Mouse (Mus musculus): ENCODE results near the gene Henmt1. TPM values are rescaled to one million over a fixed set of nuclear protein-coding genes. Genes with fewer than 3 reads are reported as not detected.
A peak's percentile ranks its signal among the peaks of the same experiment; 100 is the strongest.

The Henmt1 gene
- total and polyA plus RNA-seq, 3 experiments: 0.08 TPM; not detected in 2

GRCm38 (mm10) chr3:108997284-108997683, 57.6 kb downstream of the Henmt1 start:
- Histone ChIP-seq H3K9ac (ENCODE audit: control insufficient read depth, low read depth, low read length, poor library complexity, severe bottlenecking) (peak overlapping the region; percentile 63), H3K36me3 (ENCODE audit: control insufficient read depth in 1 of 2, insufficient read depth in 2 of 2, low read length in 2 of 2) (peaks cover 0 to 40% of the 10 kb centered on the region in 2 experiments; a peak in 2 of 4 replicates), H3K4me3 (ENCODE audit: control insufficient read depth in 1 of 2, insufficient read depth in 1 of 2, low read depth in 2 of 2, low read length in 2 of 2) (peak overlapping the region; percentile 30 to 53), H3K27me3 (ENCODE audit: control insufficient read depth in 1 of 2, insufficient read depth in 2 of 2, low read length in 2 of 2) (no peaks in the 10 kb centered on the region), H3K4me1 (ENCODE audit: control insufficient read depth in 1 of 2, insufficient read depth in 2 of 2, low read length in 2 of 2) (peaks cover 22 to 25% of the 10 kb centered on the region in 2 experiments), H3K9me3 (replicated peaks; ENCODE audit: insufficient read depth, low read length) (no peaks in the 10 kb centered on the region), H3K79me2 (ENCODE audit: control insufficient read depth, insufficient read depth, low read length, poor library complexity) (no peaks in the 10 kb centered on the region), H3K27ac (ENCODE audit: control insufficient read depth, low read depth, low read length) (peak overlapping the region; percentile 89)
- DNase-seq (ENCODE audit: low read depth, low spot score): peak; percentile 88
- TF ChIP-seq ZKSCAN1 (IDR thresholded peaks at IDR 0.05; ENCODE audit: low read depth, low read length) (no peak), SIN3A (IDR thresholded peaks at IDR 0.05; ENCODE audit: low read length) (peak; percentile 93), EP300 (IDR thresholded peaks at IDR 0.05; ENCODE audit: low read depth in 1 of 2, low read length in 2 of 2) (peak; percentile 47 to 74; a peak in 3 of 4 replicates), HCFC1 (IDR thresholded peaks at IDR 0.05; ENCODE audit: low read depth, low read length) (0 out of 2 replicates have a peak, but pooled peaks have one; percentile 46), RAD21 (IDR thresholded peaks at IDR 0.05; ENCODE audit: low read depth, low read length) (no peak), E2F4 (IDR thresholded peaks at IDR 0.05; ENCODE audit: borderline replicate concordance, low read depth, low read length) (no peak), POLR2A (IDR thresholded peaks at IDR 0.05; ENCODE audit: control insufficient read depth in 1 of 2, insufficient read depth in 1 of 2, low read depth in 1 of 2, low read length in 2 of 2, poor library complexity in 1 of 2) (peak in 1 of 2 experiments; percentile 43; a peak in 1 of 4 replicates), CHD1 (IDR thresholded peaks at IDR 0.05; ENCODE audit: low read depth, low read length) (no peak), GATA1 (IDR thresholded peaks at IDR 0.05; ENCODE audit: low read depth, low read length) (peak; percentile 96), ELF1 (IDR thresholded peaks at IDR 0.05; ENCODE audit: low read depth, low read length) (0 out of 2 replicates have a peak, but pooled peaks have one; percentile 25), MYB (IDR thresholded peaks at IDR 0.05; ENCODE audit: low read depth, low read length) (no peak), ETS1 (IDR thresholded peaks at IDR 0.05; ENCODE audit: low read depth, low read length) (peak; percentile 71), UBTF (IDR thresholded peaks at IDR 0.05; ENCODE audit: borderline replicate concordance, insufficient read depth, low read depth, low read length) (no peak), TCF12 (IDR thresholded peaks at IDR 0.05; ENCODE audit: low read depth, low read length) (peak; percentile 57), MAX (IDR thresholded peaks at IDR 0.05; ENCODE audit: low read length) (peak; percentile 72; the same call in 1 of the 2 replicates), MAFK (IDR thresholded peaks at IDR 0.05; ENCODE audit: borderline replicate concordance, low read depth, low read length) (no peak), TBP (IDR thresholded peaks at IDR 0.05; ENCODE audit: low read depth, low read length) (peak; percentile 77; the same call in 1 of the 2 replicates), MXI1 (IDR thresholded peaks at IDR 0.05; ENCODE audit: low read depth, low read length) (peak; percentile 94)

- Histone ChIP-seq H3K27me3 (ENCODE audit: control insufficient read depth in 1 of 2, insufficient read depth in 2 of 2, low read length in 2 of 2) (no peaks in the 10 kb centered on the region), H3K4me1 (ENCODE audit: control insufficient read depth in 1 of 2, insufficient read depth in 2 of 2, low read length in 2 of 2) (peaks cover 22 to 25% of the 10 kb centered on the region in 2 experiments), H3K27ac (ENCODE audit: control insufficient read depth, low read depth, low read length) (peak overlapping the region; percentile 89), H3K79me2 (ENCODE audit: control insufficient read depth, insufficient read depth, low read length, poor library complexity) (no peaks in the 10 kb centered on the region), H3K4me3 (ENCODE audit: control insufficient read depth in 1 of 2, insufficient read depth in 1 of 2, low read depth in 2 of 2, low read length in 2 of 2) (peak overlapping the region; percentile 30 to 53), H3K9ac (ENCODE audit: control insufficient read depth, low read depth, low read length, poor library complexity, severe bottlenecking) (peak overlapping the region; percentile 54), H3K9me3 (replicated peaks; ENCODE audit: insufficient read depth, low read length) (no peaks in the 10 kb centered on the region), H3K36me3 (ENCODE audit: control insufficient read depth in 1 of 2, insufficient read depth in 2 of 2, low read length in 2 of 2) (peaks cover 0 to 40% of the 10 kb centered on the region in 2 experiments; a peak in 2 of 4 replicates)
- TF ChIP-seq MXI1 (IDR thresholded peaks at IDR 0.05; ENCODE audit: low read depth, low read length) (no peak), NRF1 (IDR thresholded peaks at IDR 0.05; ENCODE audit: insufficient read depth, low read depth, low read length, poor library complexity, severe bottlenecking) (no peak), SIN3A (IDR thresholded peaks at IDR 0.05; ENCODE audit: low read length) (no peak; the same call in 1 of the 2 replicates), POLR2A (IDR thresholded peaks at IDR 0.05; ENCODE audit: control insufficient read depth in 1 of 2, insufficient read depth in 1 of 2, low read depth in 1 of 2, low read length in 2 of 2, poor library complexity in 1 of 2) (0 out of 4 replicates have a peak, but pooled peaks of 1 of the 2 experiments have one; percentile 43), HCFC1 (IDR thresholded peaks at IDR 0.05; ENCODE audit: low read depth, low read length) (no peak), TBP (IDR thresholded peaks at IDR 0.05; ENCODE audit: low read depth, low read length) (0 out of 2 replicates have a peak, but pooled peaks have one; percentile 41)
- DNase-seq (ENCODE audit: low read depth, low spot score): peak; percentile 82
These were observed 58.1 kb downstream of the Henmt1 start for GRCm38 (mm10) chr3:108997762-108998161.
